Mouse (Mus musculus): ENCODE measurements at regions not wholly inside any gene's neighbourhood (a gene's known extent, or its start where the extent isn't known, plus 50 kb on each side); places are given as distances from the start of the nearest gene placed in this dataset.
"Not testable (repeated sequence)": the region's sequence is repeated elsewhere in the genome, so short reads cannot be mapped to it uniquely, and the experiment has no call there.

- DNase-seq (ENCODE audit: low spot score in 2 of 2), result peak; percentile 8 to 12
- intact Hi-C loops (cut with DNase I), result no loop called here
Measured at GRCm38 (mm10) chr15:38129330-38129729, 704.0 kb downstream of the 4930447A16Rik start.

- no peak for DNase-seq (ENCODE audit: low spot score in 2 of 2)
- intact Hi-C loops (cut with DNase I), result no loop called here
Measured at GRCm38 (mm10) chr15:38129861-38130631, 704.7 kb downstream of the 4930447A16Rik start.

GRCm38 (mm10) chr15:38130632-38131028, 705.3 kb downstream of the 4930447A16Rik start:
- DNase-seq (ENCODE audit: low spot score in 2 of 2), result no peak
- intact Hi-C loops (cut with DNase I), result no loop called here

GRCm38 (mm10) chr15:38139639-38140038, 714.3 kb downstream of the 4930447A16Rik start:
- DNase-seq (ENCODE audit: low spot score in 2 of 2), result no peak
- intact Hi-C loops (cut with DNase I), result no loop called here

GRCm38 (mm10) chr15:38143495-38143894, 718.1 kb downstream of the 4930447A16Rik start:
- no peak for DNase-seq (ENCODE audit: low spot score in 2 of 2)
- intact Hi-C loops (cut with DNase I), result no loop called here

- intact Hi-C loops (cut with DNase I), result no loop called here
- no peak for DNase-seq (ENCODE audit: low spot score in 2 of 2)
Measured at GRCm38 (mm10) chr15:38151654-38152053, 726.3 kb downstream of the 4930447A16Rik start.

GRCm38 (mm10) chr15:38153821-38154220, 728.5 kb downstream of the 4930447A16Rik start:
- intact Hi-C loops (cut with DNase I); DNase-seq (ENCODE audit: low spot score in 2 of 2): not testable (repeated sequence)

- no peak for DNase-seq (ENCODE audit: low spot score in 2 of 2)
- intact Hi-C loops (cut with DNase I), result no loop called here
Measured at GRCm38 (mm10) chr15:38159161-38159560, 733.8 kb downstream of the 4930447A16Rik start.

GRCm38 (mm10) chr15:38163721-38164120, 738.4 kb downstream of the 4930447A16Rik start:
- intact Hi-C loops (cut with DNase I), result no loop called here
- DNase-seq (ENCODE audit: low spot score in 2 of 2), result no peak

- DNase-seq (ENCODE audit: low spot score in 2 of 2), result no peak
- intact Hi-C loops (cut with DNase I), result no loop called here
Measured at GRCm38 (mm10) chr15:38164848-38165247, 739.5 kb downstream of the 4930447A16Rik start.

GRCm38 (mm10) chr15:38165881-38166445, 740.6 kb downstream of the 4930447A16Rik start:
- intact Hi-C loops (cut with DNase I), result no loop called here
- no peak for DNase-seq (ENCODE audit: low spot score in 2 of 2)

- intact Hi-C loops (cut with DNase I), result no loop called here
- DNase-seq (ENCODE audit: low spot score in 2 of 2), result no peak
Measured at GRCm38 (mm10) chr15:38166476-38166875, 741.1 kb downstream of the 4930447A16Rik start.

GRCm38 (mm10) chr15:38167618-38168152, 742.3 kb downstream of the 4930447A16Rik start:
- no peak for DNase-seq (ENCODE audit: low spot score in 2 of 2)
- intact Hi-C loops (cut with DNase I), result no loop called here

GRCm38 (mm10) chr15:38169191-38169590, 743.8 kb downstream of the 4930447A16Rik start:
- intact Hi-C loops (cut with DNase I), result no loop called here
- no peak for DNase-seq (ENCODE audit: low spot score in 2 of 2)

Data from left cerebral cortex, postnatal 36 days (tissue).